Mouse (Mus musculus): ENCODE measurements around the gene Sympk.

Gene Sympk

DNA sequence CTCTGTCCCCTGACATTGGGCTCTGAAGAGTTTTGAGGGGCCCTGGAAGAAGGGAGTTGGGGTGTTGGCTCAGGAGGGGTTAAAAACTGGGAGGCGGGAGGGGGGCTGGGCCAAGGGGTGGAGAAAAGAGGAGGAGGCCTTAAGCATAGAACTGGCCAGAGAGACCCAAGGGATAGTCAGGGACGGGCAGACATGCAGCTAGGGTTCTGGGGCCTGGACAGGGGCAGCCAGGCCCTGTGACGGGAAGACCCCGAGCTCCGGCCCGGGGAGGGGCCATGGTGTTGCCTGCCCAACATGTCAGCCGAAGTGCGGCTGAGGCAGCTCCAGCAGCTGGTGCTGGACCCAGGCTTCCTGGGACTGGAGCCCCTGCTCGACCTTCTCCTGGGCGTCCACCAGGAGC lies 59.5 kb downstream of the Sympk start, which contains the start of gene Dmpk:
TSS of gene Dmpk (plus strand) at position 149 of the 400 bp plus-strand sequence.
- peak; percentile 49 for DNase-seq (ENCODE audit: inconsistent ontology term)

DNA sequence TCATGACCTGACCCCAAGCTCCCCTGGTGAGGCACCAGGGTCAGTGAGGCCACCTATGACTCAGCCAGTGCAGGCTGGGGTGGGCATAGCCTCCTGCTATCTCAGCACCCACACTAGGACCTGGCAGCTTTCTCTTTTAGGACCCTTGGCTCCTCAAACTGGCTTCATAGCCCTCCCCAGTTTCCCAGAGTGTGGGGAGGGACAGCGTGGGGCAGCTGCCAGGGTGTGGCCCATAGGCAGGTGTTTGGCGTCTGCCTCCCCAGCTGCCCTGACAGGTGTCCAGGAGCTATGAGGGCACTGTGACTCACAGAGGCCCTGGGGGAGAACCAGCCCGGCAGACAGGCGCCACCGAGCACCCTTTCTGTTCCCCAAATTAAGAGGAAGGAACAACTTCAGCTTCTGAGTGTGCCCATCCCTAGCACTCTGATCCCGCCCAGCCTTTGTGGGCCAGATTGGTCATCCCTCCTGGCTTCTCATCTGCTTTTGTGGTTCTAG lies 60.1 kb downstream of the Sympk start:
- peak; percentile 36 for DNase-seq (ENCODE audit: inconsistent ontology term)

DNA sequence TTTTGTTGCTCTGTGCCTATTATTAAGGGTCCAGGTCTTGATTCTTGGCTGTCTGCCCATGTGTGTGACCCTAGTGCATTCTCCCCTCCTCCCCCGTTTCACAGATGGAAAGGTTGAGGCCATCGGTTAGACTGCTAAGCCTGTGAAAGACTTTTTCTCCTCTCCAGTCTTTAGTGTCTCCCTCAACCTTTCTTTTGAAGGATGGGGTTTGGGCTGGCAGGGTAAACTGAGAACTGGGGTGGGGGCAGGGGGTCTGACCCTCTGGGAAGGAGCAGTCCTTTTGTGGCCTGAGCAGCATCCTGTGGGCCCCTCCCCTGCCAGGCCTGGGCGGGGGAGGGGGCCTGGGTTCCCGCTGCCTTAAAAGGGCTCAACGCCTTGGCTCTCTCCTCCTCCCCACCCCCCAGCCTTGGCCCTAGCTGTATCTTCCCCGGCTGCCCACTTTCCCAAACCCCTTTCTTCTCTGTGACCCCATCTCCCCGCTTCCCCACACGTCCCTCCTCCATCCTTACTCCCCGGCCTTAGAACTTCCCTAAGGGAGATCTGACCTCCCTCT lies 60.8 kb downstream of the Sympk start:
- no peak for DNase-seq (ENCODE audit: inconsistent ontology term)

DNA sequence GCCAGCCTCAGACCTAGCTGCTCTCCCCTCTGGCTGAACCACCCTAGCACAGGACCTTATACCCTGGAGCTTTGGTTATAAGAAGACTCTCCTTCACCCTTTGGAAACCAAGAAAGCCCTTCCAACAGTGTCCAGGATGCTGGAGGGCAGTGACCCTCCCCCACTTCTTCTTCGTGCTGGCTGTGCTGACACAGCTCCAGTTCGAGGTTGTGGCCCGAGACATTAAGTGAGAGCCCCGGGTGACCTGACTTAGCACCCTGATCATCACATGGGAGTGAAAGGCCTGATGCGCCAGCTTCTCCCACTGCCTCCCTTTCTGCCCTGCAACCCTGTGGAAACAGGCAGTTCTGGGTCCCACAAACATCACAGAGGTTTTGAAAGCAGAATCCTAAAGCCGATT lies 61.3 kb downstream of the Sympk start:
- DNase-seq (ENCODE audit: inconsistent ontology term) = no peak

DNA sequence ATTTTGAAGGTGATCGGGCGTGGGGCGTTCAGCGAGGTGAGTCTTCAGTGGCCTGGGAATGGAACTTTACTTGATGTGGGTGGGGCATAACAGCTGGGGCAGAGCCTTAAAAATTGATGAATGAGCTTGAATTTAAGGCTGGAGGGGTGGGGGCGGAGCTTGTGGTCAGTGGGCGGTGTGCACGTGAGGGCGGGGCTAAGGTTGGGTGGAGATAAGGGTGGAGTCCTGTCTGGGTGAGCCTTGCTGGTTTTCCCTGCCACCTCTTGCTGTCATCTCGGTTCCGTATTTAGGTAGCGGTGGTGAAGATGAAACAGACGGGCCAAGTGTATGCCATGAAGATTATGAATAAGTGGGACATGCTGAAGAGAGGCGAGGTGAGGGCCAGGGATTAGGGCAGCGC lies 61.9 kb downstream of the Sympk start:
- DNase-seq (ENCODE audit: inconsistent ontology term) = peak; percentile 58

DNA sequence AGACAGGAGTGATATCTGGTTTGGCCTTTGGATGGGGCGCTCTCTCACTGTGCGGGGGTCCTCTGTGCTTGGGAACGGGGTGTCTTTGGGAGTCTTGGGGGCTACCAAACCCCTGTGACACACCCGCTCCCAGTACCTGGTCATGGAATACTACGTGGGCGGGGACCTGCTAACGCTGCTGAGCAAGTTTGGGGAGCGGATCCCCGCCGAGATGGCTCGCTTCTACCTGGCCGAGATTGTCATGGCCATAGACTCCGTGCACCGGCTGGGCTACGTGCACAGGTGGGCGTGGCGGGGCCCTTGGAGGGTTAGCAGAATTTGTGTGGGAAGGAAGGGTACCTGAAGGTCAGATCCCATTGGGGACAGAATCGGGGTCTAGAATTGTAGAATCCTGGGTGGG lies 62.6 kb downstream of the Sympk start:
- no peak for DNase-seq (ENCODE audit: inconsistent ontology term)

DNA sequence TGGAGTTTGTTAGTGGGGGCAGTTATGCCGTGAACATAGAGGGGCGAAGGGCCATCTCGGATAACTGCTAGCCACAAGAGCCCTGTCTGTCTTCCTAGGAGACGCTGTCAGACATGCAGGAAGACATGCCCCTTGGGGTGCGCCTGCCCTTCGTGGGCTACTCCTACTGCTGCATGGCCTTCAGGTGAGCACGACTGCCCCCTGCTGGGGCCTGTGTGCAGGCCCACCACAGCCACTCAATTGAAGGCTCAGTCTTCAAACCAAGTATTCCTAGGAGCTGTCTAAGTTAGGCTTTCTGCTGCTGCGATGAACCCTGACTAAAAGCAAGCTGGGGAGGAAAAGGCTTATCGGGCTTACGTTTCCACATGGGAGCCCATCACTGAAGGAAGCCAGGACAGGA lies 64.6 kb downstream of the Sympk start:
- peak; percentile 62 for DNase-seq (ENCODE audit: inconsistent ontology term)

DNA sequence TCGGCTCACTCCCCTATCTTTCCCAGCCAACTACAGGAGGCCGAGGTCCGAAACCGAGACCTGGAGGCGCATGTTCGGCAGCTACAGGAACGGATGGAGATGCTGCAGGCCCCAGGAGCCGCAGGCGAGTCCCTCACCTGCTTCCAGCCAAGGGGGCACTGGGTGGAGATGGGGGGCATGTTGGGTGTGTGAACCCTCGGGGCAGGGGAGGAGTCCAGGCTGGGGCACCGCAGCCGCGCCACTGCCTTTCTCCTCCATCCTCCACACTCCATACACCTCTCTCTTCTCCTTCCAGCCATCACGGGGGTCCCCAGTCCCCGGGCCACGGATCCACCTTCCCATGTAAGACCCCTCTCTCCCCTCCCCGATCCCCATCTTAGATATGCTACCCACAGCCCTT lies 67.7 kb downstream of the Sympk start:
- DNase-seq (ENCODE audit: inconsistent ontology term) = no peak

DNA sequence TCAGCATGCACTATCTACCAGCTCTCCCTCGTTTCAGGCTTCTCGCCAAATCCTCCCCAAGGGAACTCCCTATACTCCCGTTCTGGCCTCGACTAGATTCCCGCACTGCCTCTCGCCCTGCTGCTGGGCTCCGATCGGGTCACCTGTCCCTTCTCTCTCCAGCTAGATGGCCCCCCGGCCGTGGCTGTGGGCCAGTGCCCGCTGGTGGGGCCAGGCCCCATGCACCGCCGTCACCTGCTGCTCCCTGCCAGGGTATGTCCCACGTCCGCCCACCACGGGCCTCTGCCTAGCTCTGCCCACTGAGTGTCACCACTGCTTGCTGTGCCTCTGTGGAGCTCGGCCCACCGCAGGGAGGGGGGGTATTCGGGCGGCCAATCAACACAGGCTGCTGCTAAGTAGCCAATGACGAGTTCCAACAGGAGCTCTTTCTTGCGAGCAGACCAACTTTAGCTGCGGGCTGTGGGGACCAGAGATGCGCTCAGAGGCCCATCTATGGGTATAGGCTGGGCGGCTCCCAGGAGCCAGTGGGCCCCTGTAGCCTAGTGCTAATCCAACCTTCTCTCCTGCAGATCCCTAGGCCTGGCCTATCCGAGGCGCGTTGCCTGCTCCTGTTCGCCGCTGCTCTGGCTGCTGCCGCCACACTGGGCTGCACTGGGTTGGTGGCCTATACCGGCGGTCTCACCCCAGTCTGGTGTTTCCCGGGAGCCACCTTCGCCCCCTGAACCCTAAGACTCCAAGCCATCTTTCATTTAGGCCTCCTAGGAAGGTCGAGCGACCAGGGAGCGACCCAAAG lies 68.4 kb downstream of the Sympk start:
- peak; percentile 95 for DNase-seq (ENCODE audit: inconsistent ontology term)

DNA sequence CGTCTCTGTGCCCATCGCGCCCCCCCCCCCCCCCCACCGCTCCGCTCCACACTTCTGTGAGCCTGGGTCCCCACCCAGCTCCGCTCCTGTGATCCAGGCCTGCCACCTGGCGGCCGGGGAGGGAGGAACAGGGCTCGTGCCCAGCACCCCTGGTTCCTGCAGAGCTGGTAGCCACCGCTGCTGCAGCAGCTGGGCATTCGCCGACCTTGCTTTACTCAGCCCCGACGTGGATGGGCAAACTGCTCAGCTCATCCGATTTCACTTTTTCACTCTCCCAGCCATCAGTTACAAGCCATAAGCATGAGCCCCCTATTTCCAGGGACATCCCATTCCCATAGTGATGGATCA lies 69.0 kb downstream of the Sympk start:
- peak; percentile 92 for DNase-seq (ENCODE audit: inconsistent ontology term)

DNA sequence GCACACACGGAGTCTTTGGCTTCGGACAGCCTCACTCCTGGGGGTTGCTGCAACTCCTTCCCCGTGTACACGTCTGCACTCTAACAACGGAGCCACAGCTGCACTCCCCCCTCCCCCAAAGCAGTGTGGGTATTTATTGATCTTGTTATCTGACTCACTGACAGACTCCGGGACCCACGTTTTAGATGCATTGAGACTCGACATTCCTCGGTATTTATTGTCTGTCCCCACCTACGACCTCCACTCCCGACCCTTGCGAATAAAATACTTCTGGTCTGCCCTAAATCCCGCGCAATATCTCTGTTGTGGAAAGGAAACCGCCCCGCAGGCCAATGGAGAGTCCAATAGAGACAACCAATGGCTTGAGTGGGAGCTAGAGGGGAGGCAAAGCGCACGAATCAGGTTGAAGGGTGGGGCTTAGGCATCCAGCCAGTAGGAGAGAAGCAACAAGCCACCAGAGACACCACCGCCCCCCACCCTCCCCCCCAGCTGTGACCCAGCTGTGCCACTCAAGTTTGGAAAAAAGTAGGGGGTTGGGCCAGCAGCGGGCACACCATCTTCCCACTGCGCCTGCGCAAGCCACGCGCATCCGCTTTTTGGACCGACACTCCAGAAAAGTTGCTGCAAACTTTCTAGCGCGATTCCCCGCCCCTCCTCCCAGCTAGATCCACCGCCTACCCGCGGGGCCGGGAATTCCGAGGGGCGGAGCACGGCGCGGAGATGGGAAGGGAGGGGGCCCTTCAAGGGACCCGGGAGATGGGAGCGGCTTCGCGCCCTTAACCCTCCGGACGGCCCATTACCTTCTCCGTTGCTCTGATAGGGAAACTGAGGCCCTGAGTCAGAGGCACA lies 69.6 kb downstream of the Sympk start:
- DNase-seq (ENCODE audit: inconsistent ontology term) = peak; percentile 98

DNA sequence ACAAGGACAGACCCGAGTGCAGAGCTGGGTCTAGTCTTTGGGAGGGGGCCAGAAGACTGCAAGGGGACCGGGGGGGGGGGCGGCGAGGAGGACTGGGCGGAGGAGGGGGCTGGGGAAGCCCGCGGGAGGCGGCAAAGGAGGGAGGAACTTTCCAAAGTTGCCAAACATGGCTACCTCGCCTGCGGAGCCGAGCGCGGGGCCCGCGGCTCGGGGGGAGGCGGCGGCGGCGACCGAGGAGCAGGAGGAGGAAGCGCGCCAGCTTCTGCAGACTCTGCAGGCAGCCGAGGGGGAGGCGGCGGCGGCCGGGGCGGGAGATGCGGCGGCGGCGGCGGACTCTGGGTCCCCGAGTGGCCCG lies 70.3 kb downstream of the Sympk start, which contains the start of gene Six5:
TSS of gene Six5 (plus strand) at position 124 of the 355 bp plus-strand sequence.
- DNase-seq (ENCODE audit: inconsistent ontology term) = peak; percentile 68

DNA sequence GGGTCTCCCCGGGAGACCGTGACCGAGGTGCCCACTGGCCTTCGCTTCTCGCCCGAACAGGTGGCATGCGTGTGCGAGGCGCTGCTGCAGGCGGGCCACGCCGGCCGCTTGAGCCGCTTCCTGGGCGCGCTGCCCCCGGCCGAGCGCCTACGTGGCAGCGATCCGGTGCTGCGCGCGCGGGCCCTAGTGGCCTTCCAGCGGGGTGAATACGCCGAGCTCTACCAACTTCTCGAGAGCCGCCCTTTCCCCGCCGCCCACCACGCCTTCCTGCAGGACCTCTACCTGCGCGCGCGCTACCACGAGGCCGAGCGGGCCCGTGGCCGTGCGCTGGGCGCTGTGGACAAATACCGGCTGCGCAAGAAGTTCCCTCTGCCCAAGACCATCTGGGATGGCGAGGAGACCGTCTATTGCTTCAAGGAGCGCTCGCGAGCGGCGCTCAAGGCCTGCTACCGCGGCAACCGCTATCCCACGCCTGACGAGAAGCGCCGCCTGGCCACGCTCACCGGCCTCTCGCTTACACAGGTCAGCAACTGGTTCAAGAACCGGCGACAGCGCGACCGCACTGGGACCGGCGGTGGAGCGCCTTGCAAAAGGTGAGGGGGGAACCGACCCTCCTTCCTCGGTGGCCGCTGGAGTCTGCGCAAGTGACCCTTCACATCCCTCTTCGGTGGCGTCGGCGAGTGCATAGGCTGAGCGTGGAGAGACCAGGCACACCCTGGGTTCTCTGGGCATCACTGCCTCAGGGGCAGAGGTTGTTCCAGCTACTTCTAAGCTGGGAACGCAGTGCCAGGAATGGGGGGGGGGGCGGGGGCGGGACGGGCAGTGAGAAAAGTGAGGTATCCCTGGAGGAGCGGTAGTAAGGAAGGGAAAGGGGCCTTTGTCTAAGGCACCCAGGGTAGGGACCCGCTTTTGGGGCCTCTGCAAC lies 70.9 kb downstream of the Sympk start:
- peak; percentile 73 for DNase-seq (ENCODE audit: inconsistent ontology term)

DNA sequence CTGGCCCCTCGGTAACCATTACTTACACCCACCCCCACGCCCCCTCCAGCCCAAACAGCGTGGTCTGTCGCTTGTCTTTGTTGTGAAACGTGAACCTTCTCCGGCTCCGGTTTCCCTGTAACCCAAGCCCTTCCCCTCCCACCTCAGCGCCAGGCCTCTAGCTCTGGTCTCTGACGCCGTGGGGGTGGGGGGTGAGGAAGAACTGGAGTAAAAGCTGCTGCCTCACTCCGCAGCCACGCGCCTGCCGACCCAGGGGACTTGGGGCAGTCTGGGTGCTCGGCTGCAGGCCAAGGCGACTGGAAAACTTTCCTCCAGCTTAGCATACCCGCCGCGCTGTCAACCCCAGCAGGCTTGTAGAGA lies 71.6 kb downstream of the Sympk start:
- DNase-seq (ENCODE audit: inconsistent ontology term) = peak; percentile 82

DNA sequence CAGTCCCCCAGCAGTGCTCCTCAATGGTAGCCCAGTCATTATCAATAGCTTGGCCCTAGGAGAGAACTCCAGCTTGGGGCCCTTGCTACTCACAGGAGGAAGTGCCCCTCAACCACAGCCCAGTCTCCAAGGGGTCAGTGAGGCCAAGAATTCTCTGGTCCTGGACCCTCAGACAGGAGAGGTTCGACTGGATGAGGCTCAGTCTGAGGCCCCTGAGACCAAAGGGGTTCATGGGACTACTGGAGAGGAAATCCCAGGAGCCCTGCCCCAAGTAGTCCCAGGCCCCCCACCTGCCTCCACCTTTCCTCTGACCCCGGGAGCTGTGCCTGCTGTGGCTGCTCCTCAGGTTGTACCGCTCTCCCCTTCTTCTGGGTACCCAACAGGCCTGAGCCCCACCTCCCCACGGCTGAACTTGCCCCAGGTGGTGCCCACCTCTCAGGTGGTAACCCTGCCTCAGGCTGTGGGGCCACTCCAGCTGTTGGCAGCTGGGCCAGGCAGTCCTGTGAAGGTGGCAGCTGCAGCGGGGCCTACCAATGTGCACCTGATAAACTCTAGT lies 72.3 kb downstream of the Sympk start:
- DNase-seq (ENCODE audit: inconsistent ontology term) = no peak

DNA sequence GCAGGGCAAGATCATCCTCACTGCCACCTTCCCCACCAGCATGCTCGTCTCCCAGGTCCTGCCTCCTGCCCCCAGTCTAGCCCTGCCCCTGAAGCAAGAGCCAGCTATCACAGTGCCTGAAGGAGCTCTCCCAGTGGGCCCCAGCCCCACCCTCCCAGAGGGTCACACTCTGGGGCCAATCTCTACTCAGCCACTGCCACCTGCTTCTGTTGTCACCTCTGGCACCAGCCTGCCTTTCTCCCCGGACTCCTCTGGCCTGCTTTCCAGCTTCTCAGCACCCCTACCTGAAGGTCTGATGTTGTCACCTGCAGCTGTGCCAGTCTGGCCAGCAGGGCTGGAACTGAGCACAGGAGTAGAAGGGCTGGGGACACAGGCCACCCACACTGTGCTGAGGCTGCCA lies 73.0 kb downstream of the Sympk start:
- no peak for DNase-seq (ENCODE audit: inconsistent ontology term)

DNA sequence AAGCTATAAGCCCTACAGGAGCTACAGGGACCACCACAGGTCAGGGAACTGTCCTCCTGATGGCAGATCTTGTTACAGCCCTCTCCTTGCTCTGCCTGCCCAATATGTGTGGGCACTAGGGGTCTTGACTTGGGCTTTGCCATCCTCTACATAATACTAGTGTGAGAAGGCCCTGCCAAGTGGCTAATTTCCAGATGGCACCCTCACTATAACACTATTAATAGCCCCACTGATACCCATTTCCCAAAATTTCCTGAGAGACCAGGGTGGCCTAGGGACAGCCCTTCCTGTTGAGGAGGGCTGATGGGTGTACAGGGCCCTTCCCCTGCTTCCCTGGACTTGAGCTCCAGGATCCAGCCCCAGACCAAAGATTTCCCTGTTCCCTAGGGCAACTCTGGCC lies 73.7 kb downstream of the Sympk start:
- DNase-seq (ENCODE audit: inconsistent ontology term) = no peak

DNA sequence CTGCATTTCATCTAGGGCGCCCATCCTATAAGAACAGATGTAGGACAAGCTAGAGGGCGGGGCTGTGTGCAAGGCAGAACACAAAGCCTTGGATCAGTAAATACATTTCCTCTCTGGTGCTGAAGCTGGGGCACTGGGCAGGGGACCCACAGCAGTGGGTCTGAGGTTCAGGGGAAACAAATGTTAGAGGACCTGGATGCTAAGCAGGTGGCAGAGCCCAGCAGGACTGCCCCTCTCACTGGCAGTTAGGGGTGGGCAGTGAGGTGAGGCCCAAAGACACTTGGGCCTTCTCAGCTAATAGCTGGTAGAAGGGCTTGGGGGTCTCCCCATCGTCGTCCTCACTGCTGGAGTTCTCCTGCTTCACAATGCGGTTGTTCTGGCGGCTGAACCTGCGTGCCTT lies 74.6 kb downstream of the Sympk start:
- no peak for DNase-seq (ENCODE audit: inconsistent ontology term)

DNA sequence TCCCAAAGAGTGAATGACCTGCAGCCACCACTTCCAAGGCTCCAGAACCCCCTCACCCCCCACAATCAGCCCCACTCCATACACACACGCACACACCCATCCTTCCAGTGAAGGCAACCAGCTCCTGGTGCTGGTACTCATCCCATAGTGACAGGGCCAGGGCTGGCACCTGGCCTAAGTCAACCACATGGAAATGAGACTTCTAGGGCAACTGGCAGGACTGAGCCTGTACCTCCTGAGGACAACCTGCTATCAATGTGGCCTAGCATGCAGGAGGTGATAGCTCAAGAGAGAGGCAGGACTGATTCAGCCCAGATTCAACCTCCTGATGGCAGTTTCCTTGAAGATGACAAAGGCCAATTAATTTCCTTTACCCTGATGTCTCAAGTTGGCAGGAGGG lies 76.1 kb downstream of the Sympk start:
- DNase-seq (ENCODE audit: inconsistent ontology term) = no peak

DNA sequence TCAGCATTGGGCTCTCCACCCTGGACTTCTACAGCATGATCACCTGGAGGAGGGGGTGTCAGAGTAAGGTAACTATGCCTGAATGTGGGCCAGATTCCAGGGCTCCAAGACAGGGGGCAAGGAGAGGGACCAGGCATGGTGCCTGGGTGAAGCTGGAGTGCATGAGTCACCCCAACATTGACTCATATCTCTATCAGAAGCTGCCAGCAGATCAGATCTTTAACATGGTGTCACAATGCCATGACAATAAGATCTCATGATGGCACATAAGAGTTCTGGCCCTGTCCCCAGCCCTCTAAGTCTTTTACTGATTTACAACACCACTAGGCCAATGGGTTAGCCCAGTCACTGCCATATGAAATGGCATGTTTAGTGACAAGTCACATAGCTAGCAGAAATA lies 79.6 kb downstream of the Sympk start:
- no peak for DNase-seq (ENCODE audit: inconsistent ontology term)
